Mouse (Mus musculus): ENCODE measurements around the gene Rab23.

DNA sequence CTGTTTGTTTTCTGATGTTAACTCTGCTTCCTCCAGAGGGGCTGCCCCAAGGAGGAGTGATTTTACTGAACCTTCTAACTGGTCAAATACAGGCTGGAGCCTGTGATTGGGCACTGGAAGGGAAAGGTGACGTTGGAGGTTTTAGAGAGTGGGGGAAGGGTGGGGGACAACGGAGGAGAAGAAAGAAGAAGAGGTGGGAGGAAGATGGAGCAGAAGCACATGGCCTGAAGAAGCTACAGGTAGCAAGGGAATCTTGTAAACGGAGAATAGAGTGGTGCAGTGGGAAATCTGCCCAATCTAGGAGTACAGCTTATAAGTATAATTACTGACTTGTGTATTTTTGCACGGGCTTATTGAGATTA is 29.6 kb upstream of the Rab23 start:
- TF ChIP-seq EP300 (optimal IDR thresholded peaks at IDR 0.05) (no peak), CTCF (IDR thresholded peaks at IDR 0.05; ENCODE audit: low read depth) (no peak)

All from stomach, postnatal 0 days (tissue).